Mouse (Mus musculus) lung, embryonic 16.5 days (tissue): Measurements from ENCODE around the gene Map2k6. TPM values are rescaled to one million over a fixed set of nuclear protein-coding genes. Genes with fewer than 3 reads are reported as not detected.
"Not testable (repeated sequence)": the region's sequence is repeated elsewhere in the genome, so short reads cannot be mapped to it uniquely, and the experiment has no call there.

Experiments used
- ATAC-seq: fragments of 200-750 bp; cut with Nextera tagmentation; 2 replicates; pipeline ENCODE4 v1.8.0; 2017; ENCODE audit warnings: low read depth, mild to moderate bottlenecking, moderate library complexity
- H3K27ac ChIP-seq: fragments of 300-500 bp; sonication (generic); 2 replicates; pipeline ENCODE4 v1.5.1; 2014; ENCODE audit warnings: mild to moderate bottlenecking, control low read depth, low read length
- H3K27me3 ChIP-seq: fragments of 300-500 bp; sonication (generic); 2 replicates; pipeline ENCODE4 v1.6.1; 2014; ENCODE audit warnings: low read depth, low read length, mixed read lengths; ENCODE audit not compliant: control insufficient read depth, insufficient read depth
- H3K36me3 ChIP-seq: fragments of 300-500 bp; sonication (generic); 2 replicates; pipeline ENCODE4 v1.6.1; 2014; ENCODE audit warnings: low read length; ENCODE audit not compliant: control insufficient read depth, insufficient read depth
- H3K4me1 ChIP-seq: fragments of 300-500 bp; sonication (generic); replicated peaks from 2 replicates; pipeline ENCODE4 v1.6.1; 2014; ENCODE audit warnings: low read length, mixed read lengths; ENCODE audit not compliant: control insufficient read depth, insufficient read depth
- H3K4me2 ChIP-seq: fragments of 300-500 bp; sonication (generic); 2 replicates; pipeline ENCODE4 v1.6.1; 2014; ENCODE audit warnings: low read depth, low read length, control low read depth
- H3K4me3 ChIP-seq: fragments of 300-500 bp; sonication (generic); 2 replicates; pipeline ENCODE4 v1.5.1; 2014; ENCODE audit warnings: mild to moderate bottlenecking, low read length, control low read depth
- H3K9ac ChIP-seq: fragments of 300-500 bp; sonication (generic); 2 replicates; pipeline ENCODE4 v1.6.1; 2014; ENCODE audit warnings: low read length, control low read depth
- H3K9me3 ChIP-seq: fragments of 300-500 bp; sonication (generic); 2 replicates; pipeline ENCODE4 v1.6.1; 2016; ENCODE audit warnings: low read length; ENCODE audit not compliant: control insufficient read depth
- WGBS: fragments of 180-500 bp; shearing (Covaris S2); extraction: QIAGEN DNeasy Blood & Tissue Kit; methylation state at CpG from one replicate; pipeline ENCODE4 v1.1.7; 2014; 5-methylcytosine and 5-hydroxymethylcytosine counted together
- polyA plus RNA-seq: library from polyadenylated mRNA; unstranded; fragments of >200 nt; fragmentation: Nextera tagmentation; extraction: Ambion mirVana; gene quantifications from 2 replicates; pipeline ENCODE4 v1.2.1, GENCODE M21; 2015

Gene Map2k6
- polyA plus RNA-seq = 16.8 and 17.6 TPM in 2 replicates

GRCm38 (mm10) chr11:110398553-110399239, at the start of gene Map2k6:
Map2k6 (plus strand) TSS chr11:110399122.
- peak within 1 kb of the TSS; percentile 56 for H3K4me3 ChIP-seq
- no peaks in the 10 kb centered on the region for H3K9me3 ChIP-seq
- no peaks in the 10 kb centered on the region for H3K27me3 ChIP-seq
- peak within 1 kb of the TSS; percentile 69 for H3K4me2 ChIP-seq
- H3K9ac ChIP-seq = peak within 1 kb of the TSS; percentile 59
- peak within 1 kb of the TSS; percentile 6; the same call in 1 of the 2 replicates for H3K27ac ChIP-seq
- no peaks in the 10 kb centered on the region for H3K36me3 ChIP-seq
- ATAC-seq = peak; percentile 97
- H3K4me1 ChIP-seq = peaks cover 13% of the 10 kb centered on the region
- WGBS = 7% methylated on average over 20 of the region's 20 CpGs

GRCm38 (mm10) chr11:110354261-110354660, 44.7 kb upstream of the Map2k6 start:
- no peak overlapping the region for H3K4me3 ChIP-seq
- H3K36me3 ChIP-seq = no peaks in the 10 kb centered on the region
- H3K4me2 ChIP-seq = no peak overlapping the region
- H3K27me3 ChIP-seq = no peaks in the 10 kb centered on the region
- no peaks in the 10 kb centered on the region for H3K4me1 ChIP-seq
- no peak overlapping the region for H3K9ac ChIP-seq
- H3K9me3 ChIP-seq = no peaks in the 10 kb centered on the region
- WGBS = 64% methylated on average over 9 of the region's 9 CpGs
- ATAC-seq = no peak
- no peak overlapping the region for H3K27ac ChIP-seq

GRCm38 (mm10) chr11:110355131-110355530, 43.8 kb upstream of the Map2k6 start:
- not testable (repeated sequence) for H3K4me3 ChIP-seq, H3K9me3 ChIP-seq, H3K27ac ChIP-seq, H3K4me1 ChIP-seq, H3K9ac ChIP-seq, ATAC-seq, H3K27me3 ChIP-seq, H3K4me2 ChIP-seq, H3K36me3 ChIP-seq
- WGBS = 76% methylated on average over 9 of the region's 9 CpGs

GRCm38 (mm10) chr11:110357756-110358551, 41.0 kb upstream of the Map2k6 start:
- Histone ChIP-seq H3K4me2 (no peak overlapping the region), H3K9ac (no peak overlapping the region), H3K4me1 (no peaks in the 10 kb centered on the region), H3K4me3 (no peak overlapping the region), H3K9me3 (no peaks in the 10 kb centered on the region), H3K27ac (no peak overlapping the region), H3K27me3 (no peaks in the 10 kb centered on the region), H3K36me3 (no peaks in the 10 kb centered on the region)
- WGBS = 58% methylated on average over 16 of the region's 16 CpGs
- ATAC-seq = 0 out of 2 replicates have a peak, but pooled peaks have one; percentile 43

GRCm38 (mm10) chr11:110365016-110365415, 33.9 kb upstream of the Map2k6 start:
- Histone ChIP-seq H3K4me3 (no peak overlapping the region), H3K36me3 (no peaks in the 10 kb centered on the region), H3K27me3 (no peaks in the 10 kb centered on the region), H3K4me2 (no peak overlapping the region), H3K9ac (no peak overlapping the region), H3K27ac (no peak overlapping the region), H3K9me3 (no peaks in the 10 kb centered on the region), H3K4me1 (no peaks in the 10 kb centered on the region)
- 74% methylated on average over 3 of the region's 3 CpGs for WGBS
- ATAC-seq = no peak

- no peak for ATAC-seq
- no peak overlapping the region for H3K27ac ChIP-seq
- H3K36me3 ChIP-seq = no peaks in the 10 kb centered on the region
- no peak overlapping the region for H3K9ac ChIP-seq
- no peaks in the 10 kb centered on the region for H3K9me3 ChIP-seq
- H3K27me3 ChIP-seq = no peaks in the 10 kb centered on the region
- WGBS = 67% methylated on average over 3 of the region's 3 CpGs
- no peaks in the 10 kb centered on the region for H3K4me1 ChIP-seq
- H3K4me2 ChIP-seq = no peak overlapping the region
- no peak overlapping the region for H3K4me3 ChIP-seq
Observed at GRCm38 (mm10) chr11:110366902-110367301, 32.0 kb upstream of the Map2k6 start.

GRCm38 (mm10) chr11:110367638-110368037, 31.3 kb upstream of the Map2k6 start:
- 78% methylated on average over 13 of the region's 13 CpGs for WGBS
- Histone ChIP-seq H3K4me3 (no peak overlapping the region), H3K9me3 (no peaks in the 10 kb centered on the region), H3K36me3 (no peaks in the 10 kb centered on the region), H3K4me1 (no peaks in the 10 kb centered on the region), H3K27me3 (no peaks in the 10 kb centered on the region), H3K4me2 (no peak overlapping the region), H3K27ac (no peak overlapping the region), H3K9ac (no peak overlapping the region)
- ATAC-seq = no peak

GRCm38 (mm10) chr11:110369312-110370019, 29.5 kb upstream of the Map2k6 start:
- Histone ChIP-seq H3K27me3 (no peaks in the 10 kb centered on the region), H3K27ac (no peak overlapping the region), H3K4me2 (0 out of 2 replicates have a peak overlapping the region, but pooled peaks have one; percentile 0), H3K36me3 (no peaks in the 10 kb centered on the region), H3K4me3 (no peak overlapping the region), H3K9ac (no peak overlapping the region), H3K9me3 (no peaks in the 10 kb centered on the region), H3K4me1 (no peaks in the 10 kb centered on the region)
- ATAC-seq = no peak
- 31% methylated on average over 15 of the region's 15 CpGs for WGBS

- ATAC-seq = no peak
- Histone ChIP-seq H3K27ac (no peak overlapping the region), H3K36me3 (no peaks in the 10 kb centered on the region), H3K27me3 (no peaks in the 10 kb centered on the region), H3K4me2 (no peak overlapping the region), H3K9me3 (no peaks in the 10 kb centered on the region), H3K4me3 (no peak overlapping the region), H3K9ac (no peak overlapping the region), H3K4me1 (no peaks in the 10 kb centered on the region)
- 52% methylated on average over 8 of the region's 8 CpGs for WGBS
Observed at GRCm38 (mm10) chr11:110371827-110372226, 27.1 kb upstream of the Map2k6 start.
